Mouse (Mus musculus) urinary bladder, postnatal 4 days (tissue): ENCODE results near the gene Sema4d.

ENCODE experiments used
- DNase-seq, 2 experiments: peaks; one replicate each; pipeline ENCODE4 v3.0.0; 2021 to 2022; ENCODE audit warnings: low spot score in 2 of 2

Gene Sema4d

GRCm38 (mm10) chr13:51727364-51727763 lies 66.2 kb downstream of the Sema4d start:
- no peak for DNase-seq

GRCm38 (mm10) chr13:51725926-51726574 lies 67.5 kb downstream of the Sema4d start:
- DNase-seq = no peak

DNA sequence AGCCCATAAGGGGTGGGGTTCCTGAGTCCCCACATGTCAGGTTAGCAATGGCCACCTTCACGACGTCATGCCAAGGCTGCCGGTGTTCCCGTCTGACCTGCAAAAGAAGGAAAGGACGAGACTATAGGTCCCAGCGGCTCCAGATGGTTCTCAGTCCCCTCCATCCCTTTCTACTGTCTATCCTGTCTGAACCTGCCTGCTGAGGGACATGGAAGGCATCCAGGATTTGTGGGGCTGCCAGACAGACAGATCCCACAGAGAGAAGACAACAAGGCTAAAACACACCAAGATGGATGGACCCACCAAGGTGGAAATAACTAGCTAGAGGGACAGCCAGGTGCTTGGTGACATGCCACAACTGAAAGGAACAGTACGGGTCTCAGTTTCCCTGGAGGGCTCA lies 68.1 kb downstream of the Sema4d start:
- no peak for DNase-seq

DNA sequence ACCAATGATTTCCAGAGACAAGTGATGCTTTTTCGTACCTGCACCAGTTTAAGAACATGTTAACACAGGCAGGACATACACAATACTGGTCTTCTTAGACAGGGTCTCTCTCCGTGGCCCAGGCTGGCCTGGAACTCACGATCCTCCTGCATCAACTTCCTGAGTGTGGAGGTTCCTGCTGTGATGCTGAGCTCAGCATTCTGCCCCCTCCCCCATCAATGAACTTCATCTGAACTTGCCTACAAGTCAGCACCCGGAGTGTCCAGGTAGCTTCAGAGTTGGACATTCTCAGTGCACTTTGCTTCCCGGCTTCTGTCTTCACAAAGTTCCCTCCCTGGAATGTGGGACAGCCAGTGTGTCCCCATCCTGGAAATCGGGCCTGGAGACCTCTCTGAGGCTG lies 69.0 kb downstream of the Sema4d start:
- DNase-seq = no peak

DNA sequence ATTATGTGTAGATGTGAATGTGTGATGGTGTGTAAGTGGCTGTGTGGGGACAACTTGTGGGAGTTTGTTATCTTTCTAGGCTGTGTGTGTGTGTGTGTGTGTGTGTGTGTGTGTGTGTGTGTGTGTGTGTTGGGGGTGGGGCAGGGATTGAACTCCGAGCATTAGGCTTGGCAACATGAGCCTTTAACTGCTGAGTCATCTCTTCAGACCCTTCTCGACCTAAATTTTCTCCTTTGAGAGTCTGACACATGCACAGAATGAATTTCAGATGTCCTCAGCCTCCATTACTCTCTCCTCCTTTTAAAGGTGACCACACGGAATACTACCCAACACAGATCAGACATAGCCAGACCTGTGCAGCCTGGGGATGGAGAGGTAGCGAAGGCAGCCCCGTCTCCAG lies 70.4 kb downstream of the Sema4d start:
- no peak for DNase-seq

DNA sequence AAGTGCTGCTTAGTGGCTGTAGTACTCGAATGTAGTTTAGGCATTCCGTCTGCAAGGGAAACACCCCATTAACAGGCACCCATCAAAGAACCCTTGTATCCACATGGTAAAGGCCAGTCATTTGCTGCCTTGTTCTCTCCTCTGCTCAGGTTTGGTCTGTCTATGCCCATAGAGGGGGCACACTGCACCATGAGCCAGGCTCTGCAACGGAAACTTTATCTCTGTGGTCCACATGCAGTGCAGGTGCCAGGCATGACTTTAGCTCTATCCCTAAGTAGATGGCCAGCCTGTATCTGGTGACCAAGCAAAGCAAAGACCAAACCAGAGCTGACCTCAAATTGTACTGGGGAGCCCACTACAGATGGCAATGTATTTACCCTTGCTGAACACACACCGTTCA lies 73.0 kb downstream of the Sema4d start:
- DNase-seq = no peak

- no peak for DNase-seq
These were observed 74.3 kb downstream of the Sema4d start for GRCm38 (mm10) chr13:51719256-51719655.

- no peak for DNase-seq
These were observed 76.9 kb downstream of the Sema4d start for GRCm38 (mm10) chr13:51716350-51717263.

GRCm38 (mm10) chr13:51712022-51712421 lies 81.5 kb downstream of the Sema4d start:
- DNase-seq = no peak

GRCm38 (mm10) chr13:51710738-51711137 lies 82.8 kb downstream of the Sema4d start:
- no peak for DNase-seq

DNA sequence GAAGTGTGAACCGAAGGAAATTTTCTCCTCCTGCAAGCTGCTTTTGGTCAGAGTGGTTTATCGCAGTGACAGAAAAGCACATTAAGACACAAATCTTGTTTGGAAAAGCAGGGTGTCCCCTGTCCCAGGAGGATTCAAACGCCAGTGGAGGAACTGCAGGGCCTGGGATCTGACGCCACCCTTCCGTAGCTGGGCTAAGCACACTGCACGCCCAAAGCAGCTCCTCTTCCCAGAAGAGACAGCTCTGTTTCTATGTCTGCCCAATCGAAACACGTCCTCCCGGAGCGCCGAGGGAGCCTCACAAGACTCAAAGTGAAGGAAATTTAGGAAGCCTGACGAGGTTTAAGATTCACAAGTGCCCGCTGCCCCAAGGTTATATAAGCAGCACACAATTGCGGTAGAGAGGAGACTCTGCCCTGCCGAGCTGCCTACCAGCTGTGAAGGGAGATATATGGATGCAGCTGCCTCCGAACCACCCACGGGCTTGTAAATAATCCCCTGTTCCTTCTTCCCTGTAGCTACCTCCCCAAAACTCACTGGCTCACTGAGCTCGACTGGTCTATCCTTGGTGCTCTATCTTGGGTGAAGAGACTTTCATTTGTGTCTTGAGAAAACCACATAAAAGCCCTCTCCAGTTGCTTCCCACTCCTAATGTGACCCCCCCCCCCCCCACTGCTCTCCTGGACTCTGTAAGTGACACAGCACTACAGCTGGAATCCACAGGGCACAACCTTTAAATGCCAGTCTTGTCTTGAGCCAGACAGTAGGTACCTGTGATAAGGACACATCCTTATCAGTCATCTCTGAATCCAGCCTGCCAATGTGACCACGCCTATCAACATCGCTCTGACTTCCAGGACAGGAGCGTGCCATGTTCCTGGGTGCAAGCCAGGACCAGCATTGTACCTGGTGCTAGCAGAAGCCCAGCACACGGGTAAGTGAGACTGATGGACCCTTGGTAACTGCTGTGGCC lies 87.4 kb downstream of the Sema4d start:
- DNase-seq = no peak

- no peak for DNase-seq
These were observed 89.7 kb downstream of the Sema4d start for GRCm38 (mm10) chr13:51703893-51704292.

DNA sequence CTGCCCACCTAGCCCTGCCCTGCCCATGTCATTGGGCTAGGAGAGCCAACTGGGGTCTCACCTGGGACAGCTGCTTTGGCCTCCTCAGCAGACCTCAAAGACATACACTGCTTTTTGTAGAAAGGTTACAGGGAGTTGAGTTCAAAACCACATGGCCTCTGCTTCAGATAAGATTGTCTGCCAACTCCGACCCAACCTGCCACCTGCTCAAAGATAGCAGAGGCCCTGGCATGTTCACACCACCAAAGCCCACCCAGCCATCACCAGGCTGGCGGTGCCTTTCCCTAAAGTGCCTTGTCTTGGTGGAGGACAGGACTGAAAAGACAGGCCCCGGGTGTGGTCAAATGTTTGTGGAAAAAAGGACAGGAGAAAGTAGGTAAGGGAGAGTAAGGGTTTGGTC lies 95.2 kb downstream of the Sema4d start:
- no peak for DNase-seq

DNA sequence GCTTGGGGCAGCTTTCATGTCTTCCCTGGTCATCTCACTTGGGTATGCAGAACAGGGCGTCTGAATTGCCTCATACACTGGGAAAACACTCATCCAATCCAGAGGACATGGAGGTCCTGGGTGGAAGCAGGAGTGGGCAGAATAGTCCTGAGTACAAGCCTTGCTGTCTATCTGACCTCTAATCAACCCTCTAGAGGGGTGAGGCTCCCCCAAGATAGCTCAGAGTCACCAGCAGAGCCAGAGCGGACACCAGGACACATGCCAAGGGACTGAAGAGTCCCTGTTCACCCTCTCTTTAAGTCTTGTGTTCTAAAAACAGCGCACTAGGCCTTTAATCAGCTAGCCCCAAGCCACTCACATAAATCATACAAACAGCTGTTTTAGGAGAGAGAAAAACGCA lies 95.7 kb downstream of the Sema4d start:
- DNase-seq = no peak

- DNase-seq = no peak
These were observed 96.1 kb downstream of the Sema4d start for GRCm38 (mm10) chr13:51697455-51697854.

- DNase-seq = no peak
These were observed 97.1 kb downstream of the Sema4d start for GRCm38 (mm10) chr13:51696481-51696880.

GRCm38 (mm10) chr13:51688688-51689087 lies 104.9 kb downstream of the Sema4d start:
- no peak for DNase-seq

DNA sequence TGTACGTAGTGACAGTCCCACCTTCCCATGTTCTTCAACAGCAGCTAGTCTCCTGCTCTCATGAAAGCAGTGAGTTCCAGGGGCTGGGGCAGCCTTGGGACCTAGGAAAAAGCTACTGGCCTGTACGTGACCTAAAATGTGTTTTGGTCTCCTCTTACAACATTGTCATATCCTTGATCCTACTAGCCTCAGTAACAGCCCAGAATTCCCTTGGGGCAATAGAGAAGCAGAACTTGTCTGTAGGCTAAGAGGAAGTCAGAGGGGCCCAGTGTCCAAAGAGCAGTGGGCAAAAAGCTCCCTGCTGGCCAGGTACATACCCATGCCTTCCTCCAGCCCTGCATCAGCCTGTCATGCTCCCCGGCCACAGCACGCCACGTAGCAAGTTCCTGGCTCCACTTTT lies 106.6 kb downstream of the Sema4d start:
- DNase-seq = no peak

DNA sequence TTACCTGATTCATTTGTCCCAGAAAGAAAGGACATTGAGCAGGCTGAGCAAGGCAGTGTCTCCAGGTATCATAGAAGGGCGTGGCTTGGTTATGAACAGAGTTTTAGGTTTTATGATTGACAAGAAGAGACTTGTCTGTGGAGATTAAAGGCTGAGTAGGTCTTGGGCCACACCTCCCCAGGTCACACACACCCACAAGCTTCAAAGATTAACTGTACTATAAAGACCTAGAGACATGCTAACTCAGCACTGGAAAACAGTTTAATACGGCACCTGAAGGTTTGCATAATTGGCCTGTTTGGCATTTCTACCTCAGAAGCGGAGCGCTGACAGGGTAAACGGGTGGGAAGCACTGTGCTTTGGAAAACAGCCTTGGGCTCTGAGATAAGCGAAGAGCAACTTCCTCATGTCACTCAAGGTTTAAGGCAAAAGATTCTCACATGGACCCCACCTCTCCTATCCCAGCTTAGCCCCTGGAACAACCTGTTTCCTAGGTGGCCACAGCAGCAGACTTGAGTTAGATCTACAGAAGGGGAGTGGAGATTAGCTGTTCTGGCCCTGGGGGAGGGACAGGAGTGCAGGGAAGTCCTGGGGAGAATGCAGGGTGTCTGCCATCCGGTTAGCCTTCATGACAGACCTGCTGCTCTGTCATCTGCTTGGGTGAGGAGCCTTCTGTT lies 108.1 kb downstream of the Sema4d start:
- no peak for DNase-seq

DNA sequence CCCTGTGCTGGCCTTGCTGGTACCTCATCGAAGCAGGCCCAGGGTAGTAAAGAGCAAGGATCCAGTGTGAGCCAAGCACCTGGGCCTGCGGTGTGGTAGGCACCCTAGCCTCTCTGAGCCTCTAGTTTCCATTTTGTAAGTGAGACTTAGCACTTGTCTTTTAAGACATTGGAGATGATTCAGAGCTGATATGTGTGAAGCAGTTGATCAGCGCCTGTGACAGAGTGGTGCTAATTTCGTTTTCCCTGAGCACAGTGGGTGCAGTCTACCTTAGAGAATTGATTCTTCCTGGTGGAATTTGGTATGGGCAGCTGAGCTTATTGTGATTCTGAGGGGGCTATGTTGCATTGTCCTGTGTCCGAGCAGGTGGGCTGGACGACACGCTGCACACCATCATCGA lies 111.9 kb downstream of the Sema4d start:
- DNase-seq = no peak

GRCm38 (mm10) chr13:51681076-51681475 lies 112.5 kb downstream of the Sema4d start:
- no peak for DNase-seq
